Mouse (Mus musculus) testis, adult 2 months (tissue): Measurements from ENCODE around the gene Etl4. TPM values are rescaled to one million over a fixed set of nuclear protein-coding genes. Genes with fewer than 3 reads are reported as not detected.

Source experiments
- H3K27ac ChIP-seq: fragments of 200-500 bp; 2 replicates; pipeline ENCODE4 v1.5.1; 2012; ENCODE audit warnings: low read depth, low read length; ENCODE audit not compliant: control insufficient read depth, insufficient read depth
- H3K27me3 ChIP-seq: fragments of 200-500 bp; 2 replicates; pipeline ENCODE4 v1.6.1; 2012; ENCODE audit warnings: mild to moderate bottlenecking, low read length, moderate library complexity; ENCODE audit not compliant: control insufficient read depth, insufficient read depth
- H3K36me3 ChIP-seq: fragments of 200-500 bp; 2 replicates; pipeline ENCODE4 v1.6.1; 2012; ENCODE audit warnings: mild to moderate bottlenecking, low read length; ENCODE audit not compliant: control insufficient read depth, insufficient read depth
- H3K4me1 ChIP-seq: fragments of 200-500 bp; 2 replicates; pipeline ENCODE4 v1.6.1; 2012; ENCODE audit warnings: low read length; ENCODE audit not compliant: control insufficient read depth, insufficient read depth
- H3K4me3 ChIP-seq: fragments of 200-500 bp; 2 replicates; pipeline ENCODE4 v1.5.1; 2012; ENCODE audit warnings: low read depth, mild to moderate bottlenecking, low read length, moderate library complexity, mixed read lengths; ENCODE audit not compliant: control insufficient read depth
- CTCF ChIP-seq: fragments of 200-500 bp; IDR thresholded peaks from 2 replicates; pipeline ENCODE4 v1.5.1; 2012; ENCODE audit warnings: low read depth, mild to moderate bottlenecking, inconsistent platforms, low read length, moderate library complexity; ENCODE audit not compliant: control insufficient read depth, insufficient read depth, insufficient replicate concordance
- POLR2A ChIP-seq: fragments of 200-500 bp; IDR thresholded peaks from 2 replicates; pipeline ENCODE4 v1.6.1; 2012; ENCODE audit warnings: low read depth, mild to moderate bottlenecking, inconsistent platforms, low read length, moderate library complexity; ENCODE audit not compliant: control insufficient read depth
- polyA plus RNA-seq: library from polyadenylated mRNA; depleted of rRNA; stranded (reverse); fragments of >200 nt; gene quantifications from 2 replicates; pipeline ENCODE4 v1.2.3, GENCODE M21; 2012

Gene Etl4
- polyA plus RNA-seq, 1 experiment = 16.3 TPM

DNA sequence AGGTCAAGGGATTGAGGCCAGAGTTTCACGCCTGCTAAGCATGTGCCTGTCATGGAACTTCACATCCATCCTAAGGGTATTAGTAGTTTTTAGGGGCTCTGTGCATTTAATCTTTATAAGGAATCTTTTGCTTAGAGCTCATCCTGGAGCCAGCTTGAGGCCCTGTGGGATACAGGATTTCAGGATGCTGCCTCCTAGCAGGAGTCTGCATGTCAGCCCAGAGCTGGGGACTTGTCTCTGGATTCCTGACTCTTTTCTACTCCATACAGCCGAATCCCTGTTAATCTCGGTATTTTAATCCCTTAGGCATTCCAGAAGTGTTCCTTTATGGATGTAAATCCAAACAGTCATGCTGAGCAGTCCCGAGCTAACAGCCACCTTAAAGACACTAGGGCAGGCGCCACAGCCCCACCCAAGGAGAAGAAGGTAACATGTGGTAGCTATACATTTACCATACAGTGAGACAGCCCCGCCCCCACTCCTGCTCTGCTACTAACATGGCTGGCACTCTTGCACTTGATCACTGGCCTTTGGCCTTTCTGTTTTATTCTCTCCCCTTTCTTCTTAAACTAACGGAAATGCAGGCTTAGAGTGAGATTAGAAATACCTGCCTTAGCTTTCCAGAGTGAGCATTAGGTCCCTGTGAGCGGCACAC, 891.8 kb downstream of the Etl4 start:
- Histone ChIP-seq H3K4me3 (no peak overlapping the region), H3K36me3 (no peaks in the 10 kb centered on the region), H3K27ac (no peak overlapping the region), H3K27me3 (no peaks in the 10 kb centered on the region), H3K4me1 (no peaks in the 10 kb centered on the region)
- no peak for TF ChIP-seq CTCF
- TF ChIP-seq POLR2A = no peak

DNA sequence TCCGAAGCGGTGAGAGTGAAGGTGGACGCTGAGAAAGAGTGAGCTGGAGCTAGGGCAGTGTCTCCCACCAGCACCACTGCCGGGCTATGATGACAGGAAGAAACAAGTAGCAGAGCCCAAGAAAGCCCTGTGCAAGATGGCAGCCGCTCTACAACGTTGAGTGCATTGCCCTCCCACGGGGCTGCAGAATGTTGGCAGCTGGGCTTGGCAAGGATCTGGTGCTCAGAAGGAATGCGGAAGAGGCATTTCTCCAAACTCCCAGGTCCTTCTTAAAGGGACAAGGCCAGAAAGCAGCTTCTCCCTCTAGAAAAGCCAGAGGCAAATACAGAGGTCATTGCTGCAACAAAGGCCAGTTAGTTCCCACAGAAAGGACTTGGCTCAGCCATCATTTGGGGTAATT, 901.9 kb downstream of the Etl4 start:
- TF ChIP-seq CTCF = no peak
- TF ChIP-seq POLR2A = no peak
- no peaks in the 10 kb centered on the region for H3K36me3 ChIP-seq
- no peak overlapping the region for H3K4me3 ChIP-seq
- no peaks in the 10 kb centered on the region for H3K4me1 ChIP-seq
- H3K27me3 ChIP-seq = no peaks in the 10 kb centered on the region
- H3K27ac ChIP-seq = no peak overlapping the region

DNA sequence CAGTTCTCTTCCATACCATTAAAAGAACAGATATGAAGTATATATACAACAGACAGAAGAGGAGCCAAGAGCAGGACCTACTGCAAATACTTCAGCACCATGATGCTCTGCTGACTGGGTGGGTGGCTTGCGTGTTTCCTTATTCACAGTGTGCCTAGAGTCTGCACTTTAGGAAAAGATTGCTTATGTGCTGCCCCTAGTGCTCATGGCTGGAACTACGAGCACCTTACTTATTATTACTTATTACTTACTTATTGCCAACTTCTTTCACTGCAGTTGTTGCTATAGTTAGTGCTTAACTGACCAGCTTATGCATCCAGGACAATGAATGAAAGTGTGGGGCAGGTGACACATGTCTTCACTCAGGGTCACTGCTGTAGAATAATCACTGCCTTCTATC, 904.4 kb downstream of the Etl4 start:
- H3K27ac ChIP-seq = no peak overlapping the region
- no peaks in the 10 kb centered on the region for H3K36me3 ChIP-seq
- no peak for TF ChIP-seq CTCF
- no peak for TF ChIP-seq POLR2A
- no peaks in the 10 kb centered on the region for H3K27me3 ChIP-seq
- no peaks in the 10 kb centered on the region for H3K4me1 ChIP-seq
- no peak overlapping the region for H3K4me3 ChIP-seq

DNA sequence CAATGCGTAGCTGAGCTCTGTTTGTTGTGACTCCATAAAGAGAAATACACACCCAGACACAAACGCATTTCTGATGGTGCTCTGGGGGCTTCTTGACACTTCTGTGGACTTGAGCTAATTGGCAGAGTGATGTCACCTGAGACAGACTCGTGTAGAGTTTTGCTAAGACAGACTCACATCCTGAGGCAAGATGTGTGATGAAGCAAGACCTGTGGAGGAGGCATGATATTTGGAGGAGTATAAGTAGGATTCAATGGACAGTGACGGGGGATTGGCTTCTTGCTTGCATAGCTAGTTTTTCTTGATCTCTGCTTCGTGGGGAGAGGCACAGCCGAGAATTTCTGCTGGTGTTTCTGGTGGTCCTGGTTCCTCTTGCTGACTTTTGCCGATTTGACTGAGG, 908.6 kb downstream of the Etl4 start:
- H3K27ac ChIP-seq = no peak overlapping the region
- H3K27me3 ChIP-seq = no peaks in the 10 kb centered on the region
- no peaks in the 10 kb centered on the region for H3K4me1 ChIP-seq
- TF ChIP-seq CTCF = no peak
- no peak for TF ChIP-seq POLR2A
- H3K4me3 ChIP-seq = no peak overlapping the region
- no peaks in the 10 kb centered on the region for H3K36me3 ChIP-seq

DNA sequence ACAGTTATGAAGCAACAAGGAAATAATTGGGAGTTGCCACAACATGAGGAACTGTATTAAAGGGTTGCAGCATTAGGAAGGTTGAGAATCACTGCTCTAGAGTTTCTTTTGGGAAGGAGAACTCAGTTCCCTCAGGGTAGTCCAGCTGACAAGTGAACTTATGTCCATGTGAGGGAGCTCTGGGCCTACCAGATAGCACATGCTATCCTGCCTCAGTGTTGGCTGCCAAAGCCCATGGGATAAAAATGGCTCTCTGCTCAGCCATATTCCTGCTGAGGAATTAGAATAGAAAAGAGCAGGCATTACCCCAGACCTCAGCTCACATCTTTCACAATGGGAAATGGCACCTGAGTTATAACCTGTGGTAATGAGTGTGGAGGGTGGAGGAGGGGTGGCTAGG, 916.7 kb downstream of the Etl4 start:
- H3K27ac ChIP-seq = no peak overlapping the region
- H3K4me3 ChIP-seq = no peak overlapping the region
- no peaks in the 10 kb centered on the region for H3K36me3 ChIP-seq
- H3K4me1 ChIP-seq = no peaks in the 10 kb centered on the region
- no peaks in the 10 kb centered on the region for H3K27me3 ChIP-seq
- no peak for TF ChIP-seq POLR2A

DNA sequence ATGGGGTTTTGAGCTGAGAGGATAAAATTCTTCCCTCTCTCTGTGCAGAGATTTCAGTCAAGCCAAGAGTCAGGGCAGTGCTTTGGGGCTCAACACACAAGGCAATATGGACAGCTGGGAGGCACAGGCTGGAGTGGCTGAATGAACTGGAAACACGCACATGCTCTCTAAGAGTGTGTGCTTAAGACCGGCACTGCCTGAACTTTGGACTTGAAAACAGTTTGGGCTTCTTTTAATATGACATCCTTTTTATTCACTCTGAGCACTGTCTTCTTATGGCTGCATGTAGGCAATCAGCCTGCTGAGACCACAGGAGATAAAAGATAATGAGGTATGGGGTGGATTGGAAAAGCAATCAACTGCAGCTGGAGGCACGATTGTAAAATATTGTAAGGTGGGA, 921.3 kb downstream of the Etl4 start:
- Histone ChIP-seq H3K27ac (no peak overlapping the region), H3K4me1 (no peaks in the 10 kb centered on the region), H3K27me3 (no peaks in the 10 kb centered on the region), H3K36me3 (no peaks in the 10 kb centered on the region), H3K4me3 (no peak overlapping the region)
- TF ChIP-seq CTCF (no peak), POLR2A (no peak)

DNA sequence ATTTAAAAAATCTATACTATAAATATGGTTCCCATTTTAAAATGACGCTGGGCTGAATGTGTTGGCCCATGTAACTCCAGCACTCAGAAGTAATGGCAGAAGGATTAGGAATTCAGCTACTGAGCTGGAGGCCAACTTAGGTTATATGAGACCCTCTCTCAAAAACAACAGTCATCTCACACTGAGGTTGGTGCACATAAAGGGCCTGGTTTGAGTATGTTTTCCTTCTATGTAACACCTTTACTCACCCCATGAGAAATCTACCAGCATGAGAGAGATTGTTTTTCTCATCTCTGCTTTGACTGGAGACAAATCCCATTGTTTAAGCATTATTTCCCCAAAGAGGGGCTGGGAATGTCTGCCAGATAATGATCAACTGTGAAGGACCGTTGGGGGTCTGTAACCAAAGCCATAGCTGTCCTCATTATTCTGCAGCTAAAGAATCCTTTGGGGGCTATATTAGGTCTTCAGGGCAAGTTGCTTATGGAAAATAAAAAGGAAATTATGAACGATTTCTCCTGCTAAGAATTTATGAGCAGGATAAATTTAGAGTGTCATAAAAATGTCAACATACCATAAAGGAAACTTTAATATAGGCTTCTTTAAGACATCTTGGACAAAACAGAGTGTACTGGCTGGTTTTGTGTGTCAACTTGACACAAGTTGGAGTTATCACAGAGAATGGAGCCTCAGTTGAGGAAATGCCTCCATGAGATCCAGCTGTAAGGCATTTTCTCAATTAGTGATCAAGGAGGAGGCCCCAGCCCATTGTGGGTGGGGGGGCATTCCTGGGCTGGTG, 922.2 kb downstream of the Etl4 start:
- H3K4me1 ChIP-seq = no peaks in the 10 kb centered on the region

DNA sequence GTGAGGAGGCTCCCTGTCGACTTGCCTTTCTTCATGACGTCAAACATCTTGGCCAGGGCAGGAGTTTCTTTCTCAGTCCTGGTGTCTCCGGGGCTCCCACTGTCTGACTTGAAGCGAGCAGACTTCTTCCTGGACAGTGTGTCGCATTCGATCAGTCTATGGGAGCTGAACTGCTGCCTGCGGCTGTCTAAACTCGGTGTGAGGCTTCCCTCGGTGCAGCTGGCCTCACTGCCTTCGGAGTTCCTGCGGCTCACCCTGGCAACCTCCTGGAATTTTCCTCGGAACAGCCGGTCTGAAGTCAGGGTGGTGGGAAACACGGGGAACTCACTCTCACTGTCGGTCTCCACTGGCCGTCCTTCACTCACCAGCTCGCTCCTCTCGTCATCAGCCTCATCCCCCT, 939.8 kb downstream of the Etl4 start:
- TF ChIP-seq POLR2A = no peak
- no peak for TF ChIP-seq CTCF
- no peaks in the 10 kb centered on the region for H3K27me3 ChIP-seq
- H3K36me3 ChIP-seq = no peaks in the 10 kb centered on the region
- no peaks in the 10 kb centered on the region for H3K4me1 ChIP-seq
- no peak overlapping the region for H3K27ac ChIP-seq
- no peak overlapping the region for H3K4me3 ChIP-seq

More for the DNA sequence above, 922.2 kb downstream of the Etl4 start:
- no peak for TF ChIP-seq POLR2A
- TF ChIP-seq CTCF = no peak
- H3K36me3 ChIP-seq = no peaks in the 10 kb centered on the region
- H3K4me3 ChIP-seq = no peak overlapping the region
- H3K27ac ChIP-seq = no peak overlapping the region
- H3K27me3 ChIP-seq = no peaks in the 10 kb centered on the region
